Mouse (Mus musculus) retina, postnatal 1 day (tissue): ENCODE measurements at regions not wholly inside any gene's neighbourhood (a gene's known extent, or its start where the extent isn't known, plus 50 kb on each side); places are given as distances from the start of the nearest gene placed in this dataset.

Experiments used
- DNase-seq: peaks from one replicate; pipeline ENCODE4 v3.0.0-alpha.2; 2012

- DNase-seq = no peak
Observed at GRCm38 (mm10) chr10:54601993-54602392, 525.6 kb upstream of the Man1a start.

GRCm38 (mm10) chr10:54595072-54595471 lies 518.7 kb upstream of the Man1a start:
- DNase-seq = no peak

GRCm38 (mm10) chr10:54558636-54559035 lies 482.2 kb upstream of the Man1a start:
- peak; percentile 54 for DNase-seq

- no peak for DNase-seq
Observed at GRCm38 (mm10) chr10:54551734-54552397, 475.5 kb upstream of the Man1a start.

- DNase-seq = no peak
Observed at GRCm38 (mm10) chr10:54550665-54551064, 474.3 kb upstream of the Man1a start.

GRCm38 (mm10) chr10:54548977-54549376 lies 472.6 kb upstream of the Man1a start:
- no peak for DNase-seq

- DNase-seq = no peak
Observed at GRCm38 (mm10) chr10:54548526-54548925, 472.1 kb upstream of the Man1a start.

GRCm38 (mm10) chr10:54532581-54532980 lies 456.2 kb upstream of the Man1a start:
- no peak for DNase-seq

GRCm38 (mm10) chr10:54510776-54511175 lies 434.4 kb upstream of the Man1a start:
- DNase-seq = no peak

GRCm38 (mm10) chr10:54509766-54510165 lies 433.4 kb upstream of the Man1a start:
- no peak for DNase-seq
